Mouse (Mus musculus) adrenal gland, adult 2 months (tissue): ENCODE results near the gene Brms1l. TPM values are rescaled to one million over a fixed set of nuclear protein-coding genes. Genes with fewer than 3 reads are reported as not detected.

ENCODE experiments used
- DNase-seq: peaks from one replicate; pipeline ENCODE4 v3.0.0; 2021
- microRNA-seq, 2 experiments: library from miRNA; unstranded; fragments of <30 nt; microRNA quantifications; one replicate each; pipeline ENCODE4 v1.2.0; 2021
- polyA plus RNA-seq: library from polyadenylated mRNA; depleted of rRNA; stranded (reverse); fragments of >200 nt; gene quantifications from 2 replicates; pipeline ENCODE4 v1.2.3, GENCODE M21; 2012; rRNA removed
- total RNA-seq, 2 experiments: library from RNA; stranded (reverse); gene quantifications; 2 replicates each; pipeline ENCODE4 v1.2.3; 2021

The Brms1l gene
- total and polyA plus RNA-seq, 3 experiments, result 5.6 to 39.8 (median 36.3) TPM

DNA sequence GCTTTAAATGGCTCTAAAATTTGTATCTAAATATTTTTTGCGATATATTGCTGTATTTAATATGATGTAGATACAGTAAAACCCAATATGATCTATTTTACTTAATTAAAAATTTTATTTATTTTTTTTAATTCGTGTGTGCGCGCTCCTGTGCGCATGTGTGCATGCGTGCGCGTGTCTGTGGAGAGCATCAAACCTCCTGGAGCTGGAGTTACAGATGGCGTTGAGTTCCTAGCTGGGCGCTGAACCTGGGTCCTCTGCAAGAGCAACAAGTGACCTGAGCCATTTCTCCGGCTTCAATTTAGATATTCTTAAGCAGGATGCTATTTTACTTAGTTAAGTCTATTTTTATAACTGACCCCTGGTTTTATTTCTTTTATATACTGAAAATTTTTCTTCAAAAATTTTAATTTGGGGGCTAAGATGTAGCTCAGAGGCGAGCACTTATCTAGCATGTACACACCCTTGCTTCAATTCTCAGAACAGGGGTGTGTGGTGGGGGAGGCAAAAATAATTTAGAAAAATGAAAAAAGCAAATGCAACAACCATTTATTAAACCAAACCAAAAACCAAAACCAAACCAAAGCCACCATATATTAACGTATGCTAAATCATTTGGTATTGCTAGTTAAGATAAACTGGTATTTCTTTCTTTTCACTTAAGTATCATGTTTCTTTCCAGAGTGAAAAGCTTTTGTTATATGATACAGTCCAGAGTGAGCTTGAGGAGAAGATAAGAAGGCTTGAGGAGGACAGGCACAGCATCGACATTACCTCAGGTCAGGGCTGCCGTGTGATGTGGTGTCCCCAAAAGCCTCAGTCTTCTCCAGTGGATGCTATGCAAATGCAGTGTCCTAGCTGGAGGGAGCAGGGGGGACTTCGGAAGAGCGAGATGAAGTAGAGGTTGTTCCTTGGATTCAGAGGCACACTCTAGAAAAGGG is 23.6 kb downstream of the Brms1l start:
- no peak for DNase-seq

DNA sequence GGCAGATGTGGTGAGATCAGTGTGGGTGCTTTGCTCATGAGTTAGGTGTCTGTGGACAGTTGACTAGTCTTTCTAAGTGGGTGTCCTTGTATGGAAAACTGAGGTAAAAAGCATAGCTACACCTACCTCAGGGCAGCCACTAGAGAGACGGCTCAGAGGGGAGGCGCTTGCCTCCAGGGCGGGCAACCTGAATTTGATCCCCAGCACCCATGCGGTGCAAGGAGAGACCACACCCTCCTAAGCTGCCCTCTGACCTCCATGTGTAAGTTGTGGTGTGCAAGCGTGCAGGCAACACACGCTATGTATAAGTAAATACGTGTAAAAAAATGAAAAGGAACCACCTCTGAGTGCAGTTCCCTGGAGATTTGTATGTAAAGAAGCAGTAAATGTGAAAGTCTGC is 24.5 kb downstream of the Brms1l start:
- DNase-seq, result no peak

DNA sequence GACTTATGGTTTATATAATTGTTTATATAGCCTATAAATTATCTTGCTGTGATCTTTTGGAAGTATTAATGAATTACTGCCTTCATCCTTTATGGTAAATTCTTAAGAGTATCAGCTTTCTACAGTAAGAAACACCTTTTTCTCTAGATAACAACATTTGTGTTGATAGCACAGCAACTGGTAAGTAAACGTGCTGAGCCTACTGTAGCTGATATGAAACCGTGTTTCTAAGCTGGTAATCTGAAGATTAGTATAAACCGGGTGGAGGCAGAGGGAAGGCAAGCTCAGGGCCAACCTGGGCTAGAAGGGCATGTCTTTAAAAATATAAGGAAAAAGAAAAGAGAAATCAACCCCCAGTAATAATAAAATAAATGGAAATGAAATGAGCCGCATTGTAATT is 31.6 kb downstream of the Brms1l start:
- DNase-seq, result no peak

DNA sequence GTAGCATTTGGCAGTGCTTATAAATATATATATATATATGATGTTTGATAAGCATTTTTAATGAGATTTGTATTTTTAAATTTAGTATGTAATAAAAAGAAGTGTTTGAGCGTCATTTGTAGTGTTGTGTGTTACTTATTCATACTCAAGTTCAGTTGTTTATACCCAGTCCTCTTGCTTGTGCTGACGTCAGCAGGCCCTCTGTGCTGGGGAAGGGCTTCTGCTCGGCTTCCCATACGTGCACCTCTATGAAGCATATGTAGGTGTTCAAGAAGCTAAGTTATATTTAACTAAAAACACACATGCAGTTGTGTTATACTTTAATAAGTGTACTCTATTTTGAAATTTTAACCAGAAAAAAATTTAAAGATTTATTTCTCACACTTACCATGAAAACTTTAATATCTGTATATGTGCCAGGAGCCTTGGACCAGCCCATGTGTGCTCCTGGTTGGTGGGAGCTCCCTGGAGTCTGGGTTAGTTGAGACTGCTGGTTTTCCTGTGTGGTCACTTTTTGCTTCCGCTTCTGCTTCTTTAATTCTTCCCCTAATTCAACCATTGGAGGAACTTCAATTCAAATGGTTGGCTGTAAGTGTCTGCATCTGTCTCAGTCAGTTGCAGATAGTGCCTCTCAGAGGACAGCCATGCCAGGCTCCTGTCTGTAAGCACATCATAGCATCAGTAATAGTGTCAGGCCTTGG is 33.6 kb downstream of the Brms1l start:
- DNase-seq, result no peak

DNA sequence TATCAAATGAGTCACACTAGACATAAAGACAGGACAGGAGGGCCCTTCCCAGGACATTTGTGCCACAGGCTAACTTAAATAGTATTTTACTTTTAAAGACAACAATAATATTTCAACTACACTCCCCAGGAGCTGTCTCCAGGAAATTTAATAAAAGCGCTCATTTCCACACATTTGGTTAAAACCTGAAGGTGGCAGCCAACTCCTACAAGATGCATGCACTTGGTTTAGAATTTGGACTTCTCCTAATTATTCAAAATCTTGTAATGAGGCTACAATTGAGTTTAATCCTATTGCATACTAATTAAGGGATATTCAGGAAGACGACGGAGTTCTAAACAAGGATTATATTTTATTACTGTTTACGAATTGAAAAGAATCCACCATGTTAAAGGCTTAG is 49.3 kb downstream of the Brms1l start:
- no peak for DNase-seq

DNA sequence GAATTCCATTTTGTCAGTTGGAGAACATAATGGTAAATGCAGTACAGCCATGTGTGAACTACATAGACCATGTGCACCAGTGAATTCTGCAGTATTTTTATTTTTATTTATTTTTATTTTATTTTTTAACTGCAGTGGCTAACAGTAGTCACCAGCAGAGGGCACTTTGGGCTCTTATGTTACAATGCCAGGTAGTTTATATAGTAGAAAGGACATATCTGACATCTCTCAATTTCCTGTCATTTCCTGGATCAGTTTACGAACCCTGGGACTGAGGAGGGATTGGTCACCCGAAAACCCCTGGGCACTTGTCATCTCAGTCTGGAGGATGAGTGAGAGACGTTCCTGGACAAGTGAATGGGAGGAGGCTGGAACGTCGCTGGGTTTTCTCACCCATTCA is 52.4 kb downstream of the Brms1l start:
- no peak for DNase-seq

DNA sequence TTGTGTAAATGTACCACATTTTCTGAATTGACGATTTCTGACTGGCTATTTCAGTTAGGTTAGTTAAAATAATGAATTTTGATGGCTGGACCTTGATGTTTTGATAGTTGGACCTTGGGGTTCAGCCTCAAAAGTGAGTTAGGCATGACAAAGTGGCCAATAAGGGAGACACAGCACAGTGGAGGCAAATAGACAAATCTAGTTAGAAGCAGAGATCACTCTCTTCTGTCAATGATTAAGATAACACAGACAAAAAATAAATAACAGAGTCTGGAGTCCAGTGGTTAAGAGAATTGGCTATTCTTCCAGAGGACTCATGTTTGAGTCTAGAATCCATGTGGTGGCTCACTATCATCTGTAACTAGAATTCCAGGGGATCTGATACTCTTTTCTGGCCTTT is 68.7 kb downstream of the Brms1l start:
- DNase-seq, result no peak

DNA sequence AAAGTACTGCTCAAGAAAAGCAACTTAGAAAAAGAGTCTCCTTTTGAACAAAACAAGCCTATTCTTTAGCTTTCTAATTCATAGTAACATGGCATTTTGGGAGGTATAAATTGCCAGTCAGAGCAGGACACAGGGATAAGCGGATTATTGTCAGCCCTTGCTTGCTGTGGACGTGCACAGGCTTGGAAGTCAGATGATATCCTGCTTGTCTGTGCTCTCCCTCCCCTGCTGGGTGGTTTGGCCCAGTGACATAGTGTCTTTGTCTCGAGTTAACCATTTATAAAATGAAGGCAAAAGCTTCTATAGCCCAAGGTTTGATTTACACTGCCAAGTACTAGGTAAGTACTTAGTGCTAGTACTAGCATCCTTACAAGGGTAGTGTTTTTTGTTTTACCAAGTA is 76.0 kb downstream of the Brms1l start:
- DNase-seq, result no peak

DNA sequence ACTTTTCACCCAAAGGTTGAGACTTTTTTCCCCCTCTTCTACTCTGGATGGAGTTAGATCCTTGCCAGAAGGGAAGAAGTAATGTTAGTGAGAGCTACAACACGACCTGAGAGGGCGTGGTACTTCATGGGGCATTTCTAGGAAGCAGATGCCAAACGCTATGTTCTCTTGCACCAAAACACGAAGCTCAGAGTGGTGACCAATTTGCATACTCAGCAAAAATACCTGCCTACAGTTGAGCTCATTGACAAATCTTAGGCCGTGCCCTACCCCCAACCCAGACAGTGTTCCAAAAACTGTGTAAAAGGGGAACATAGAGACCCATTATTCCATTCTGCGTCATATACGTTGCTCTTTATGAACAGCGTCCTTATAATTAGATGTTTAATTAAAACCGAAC is 77.1 kb downstream of the Brms1l start:
- DNase-seq, result no peak

DNA sequence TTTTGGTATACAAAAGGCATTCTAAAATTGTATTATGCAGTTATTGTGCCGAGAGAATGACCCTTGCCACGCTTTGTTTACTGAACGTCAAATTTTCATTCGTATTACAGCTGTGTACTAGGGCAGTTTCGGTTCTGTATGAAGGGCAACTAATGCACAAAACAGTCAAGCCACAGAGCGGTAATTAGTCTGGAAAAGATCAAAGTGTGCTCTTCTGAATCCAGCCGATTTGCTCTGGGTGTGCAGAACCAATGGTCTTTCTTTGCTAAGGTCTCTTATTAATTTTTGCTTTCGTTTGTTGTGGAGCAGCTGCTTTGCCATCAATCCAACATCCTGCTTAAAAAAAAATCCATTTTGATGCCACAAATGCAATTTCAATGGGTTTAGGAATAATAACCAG is 80.1 kb downstream of the Brms1l start:
- no peak for DNase-seq

DNA sequence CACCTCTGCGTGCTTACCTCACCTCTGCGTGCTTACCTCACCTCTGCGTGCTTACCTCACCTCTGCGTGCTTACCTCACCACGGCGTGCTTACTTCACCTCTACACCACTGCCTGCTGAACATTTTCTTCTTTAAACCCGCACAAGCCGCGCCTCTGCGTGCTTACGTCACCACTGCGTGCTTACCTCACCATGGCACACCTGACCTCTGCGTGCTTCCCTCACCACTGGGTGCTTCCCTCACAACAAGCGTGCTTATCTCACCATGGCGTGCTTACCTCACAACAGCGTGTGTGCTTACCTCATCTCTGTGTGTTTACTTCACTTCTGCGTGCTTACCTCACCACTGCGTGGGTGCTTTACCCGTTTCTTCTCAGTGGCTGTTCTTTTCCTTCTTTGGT is 80.9 kb downstream of the Brms1l start:
- no peak for DNase-seq

Small RNAs within 50 kb of the gene (microRNA-seq; reads per million reads assigned to microRNA genes)
- 0.83 to 2.4 reads per million in 2 experiments for gene Gm23394

Other genes starting within 250 kb of the Brms1l start
- 1 to 10 TPM in 1 of 2 experiments, under 1 TPM in 1; 0.49 to 4.5 TPM for gene Insm2, start 236.9 kb upstream of the Brms1l start, total RNA-seq
- 2.0 and 9.2 TPM in 2 replicates for gene Insm2, start 236.9 kb upstream of the Brms1l start, polyA plus RNA-seq
- 10 to 100 TPM; 52.5 to 83.6 TPM for gene Ralgapa1, start 15.2 kb upstream of the Brms1l start, total RNA-seq
- 22.2 and 22.7 TPM in 2 replicates for gene Ralgapa1, start 15.2 kb upstream of the Brms1l start, polyA plus RNA-seq